Mouse (Mus musculus) lung, postnatal 0 days (tissue): ENCODE data around the gene Phf5a. TPM values are rescaled to one million over a fixed set of nuclear protein-coding genes. Genes with fewer than 3 reads are reported as not detected.

Source experiments
- ATAC-seq: fragments of 200-750 bp; cut with Nextera tagmentation; 2 replicates; pipeline ENCODE4 v1.8.0; 2017; ENCODE audit warnings: moderate library complexity
- DNase-seq: peaks from one replicate; pipeline ENCODE4 v3.0.0-alpha.2; 2016; ENCODE audit warnings: low spot score
- H3K27ac ChIP-seq: fragments of 300-500 bp; sonication (generic); 2 replicates; pipeline ENCODE4 v1.5.1; 2014; ENCODE audit warnings: antibody characterized with exemption, mild to moderate bottlenecking, low read length, mixed read lengths
- H3K27me3 ChIP-seq: fragments of 300-500 bp; sonication (generic); replicated peaks from 2 replicates; pipeline ENCODE4 v1.6.1; 2014; ENCODE audit warnings: low read length, mixed read lengths; ENCODE audit not compliant: insufficient read depth
- H3K36me3 ChIP-seq: fragments of 300-500 bp; sonication (generic); 2 replicates; pipeline ENCODE4 v1.6.1; 2014; ENCODE audit warnings: low read length, mixed read lengths; ENCODE audit not compliant: insufficient read depth
- H3K4me1 ChIP-seq: fragments of 300-500 bp; sonication (generic); 2 replicates; pipeline ENCODE4 v1.6.1; 2014; ENCODE audit warnings: antibody characterized with exemption, low read depth, low read length, mixed read lengths; ENCODE audit not compliant: insufficient read depth
- H3K4me2 ChIP-seq: fragments of 300-500 bp; sonication (generic); replicated peaks from 2 replicates; pipeline ENCODE4 v1.6.1; 2014; ENCODE audit warnings: low read depth, mild to moderate bottlenecking, low read length, moderate library complexity, mixed read lengths
- H3K4me3 ChIP-seq: fragments of 300-500 bp; sonication (generic); 2 replicates; pipeline ENCODE4 v1.5.1; 2014; ENCODE audit warnings: low read depth, low read length
- H3K9ac ChIP-seq: fragments of 300-500 bp; sonication (generic); replicated peaks from 2 replicates; pipeline ENCODE4 v1.6.1; 2014; ENCODE audit warnings: low read depth, mild to moderate bottlenecking
- H3K9me3 ChIP-seq: fragments of 300-500 bp; sonication (generic); 2 replicates; pipeline ENCODE4 v1.6.1; 2016; ENCODE audit warnings: low read length, mixed read lengths
- CTCF ChIP-seq: IDR thresholded peaks from 2 replicates; pipeline ENCODE4 v1.5.1; 2016; ENCODE audit warnings: antibody characterized with exemption, mild to moderate bottlenecking
- EP300 ChIP-seq: IDR thresholded peaks from 2 replicates; pipeline ENCODE4 v1.6.1; 2016; ENCODE audit warnings: antibody characterized with exemption, mild to moderate bottlenecking, control low read depth
- WGBS: fragments of 180-500 bp; shearing (Covaris S2); extraction: QIAGEN DNeasy Blood & Tissue Kit; methylation state at CpG from one replicate; pipeline ENCODE4 v1.1.7; 2014; 5-methylcytosine and 5-hydroxymethylcytosine counted together
- polyA plus RNA-seq: library from polyadenylated mRNA; unstranded; fragments of >200 nt; fragmentation: Nextera tagmentation; extraction: Ambion mirVana; gene quantifications from 2 replicates; pipeline ENCODE4 v1.2.1, GENCODE M21; 2015

The Phf5a gene
- polyA plus RNA-seq, 1 experiment from 2014 or later = 88.8 TPM

DNA sequence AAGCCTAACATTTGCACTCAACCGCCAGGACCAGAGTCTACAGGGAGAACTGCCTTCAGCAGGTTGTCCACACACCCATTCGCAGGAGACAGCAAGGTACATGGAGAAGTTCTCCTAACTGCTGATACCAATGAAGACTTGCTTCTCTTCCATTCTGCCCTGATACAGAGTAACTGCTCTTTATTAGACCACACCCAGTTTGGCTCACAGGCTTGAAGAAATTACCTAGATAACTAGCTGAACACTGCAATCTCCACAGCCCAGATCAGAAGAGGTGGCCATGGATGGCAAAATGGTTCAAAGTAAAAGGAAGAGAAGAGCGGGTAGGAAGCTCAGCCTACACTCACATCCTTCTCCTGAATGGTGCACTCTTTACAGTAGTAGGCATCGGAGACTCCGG is 1.7 kb downstream of the Phf5a start:
- no peak overlapping the region for H3K9ac ChIP-seq
- H3K4me2 ChIP-seq = no peak overlapping the region
- ATAC-seq (no peak), DNase-seq (no peak)
- H3K27me3 ChIP-seq = no peaks in the 10 kb centered on the region
- H3K27ac ChIP-seq = no peak overlapping the region
- H3K4me3 ChIP-seq = no peak overlapping the region
- WGBS = 98% methylated on average over 5 of the region's 5 CpGs
- H3K4me1 ChIP-seq = peaks cover 9% of the 10 kb centered on the region; the same call in 1 of the 2 replicates
- H3K36me3 ChIP-seq = peaks cover 36% of the 10 kb centered on the region
- TF ChIP-seq CTCF (no peak), EP300 (no peak)
- no peaks in the 10 kb centered on the region for H3K9me3 ChIP-seq

DNA sequence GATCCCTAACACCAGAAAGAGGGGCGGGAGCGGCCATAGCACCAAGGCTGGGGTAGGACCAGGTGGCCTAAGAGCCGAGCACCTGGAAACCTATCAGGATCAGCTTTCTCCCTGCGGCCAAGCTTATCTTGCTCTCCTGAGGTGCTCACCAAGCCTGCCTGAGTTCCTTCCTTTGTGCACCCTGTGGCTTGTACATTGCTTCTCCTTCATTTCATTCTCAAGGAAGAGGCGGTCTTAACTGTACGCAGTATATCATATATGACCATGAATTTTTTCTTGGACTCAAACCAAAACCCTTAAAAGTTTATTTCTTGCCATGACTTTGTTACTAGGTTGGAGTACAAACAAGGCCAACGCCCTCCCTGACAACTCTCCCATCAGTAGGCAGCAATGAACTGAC is 7.5 kb downstream of the Phf5a start:
- WGBS = 90% methylated on average over 7 of the region's 7 CpGs
- no peak for ATAC-seq

DNA sequence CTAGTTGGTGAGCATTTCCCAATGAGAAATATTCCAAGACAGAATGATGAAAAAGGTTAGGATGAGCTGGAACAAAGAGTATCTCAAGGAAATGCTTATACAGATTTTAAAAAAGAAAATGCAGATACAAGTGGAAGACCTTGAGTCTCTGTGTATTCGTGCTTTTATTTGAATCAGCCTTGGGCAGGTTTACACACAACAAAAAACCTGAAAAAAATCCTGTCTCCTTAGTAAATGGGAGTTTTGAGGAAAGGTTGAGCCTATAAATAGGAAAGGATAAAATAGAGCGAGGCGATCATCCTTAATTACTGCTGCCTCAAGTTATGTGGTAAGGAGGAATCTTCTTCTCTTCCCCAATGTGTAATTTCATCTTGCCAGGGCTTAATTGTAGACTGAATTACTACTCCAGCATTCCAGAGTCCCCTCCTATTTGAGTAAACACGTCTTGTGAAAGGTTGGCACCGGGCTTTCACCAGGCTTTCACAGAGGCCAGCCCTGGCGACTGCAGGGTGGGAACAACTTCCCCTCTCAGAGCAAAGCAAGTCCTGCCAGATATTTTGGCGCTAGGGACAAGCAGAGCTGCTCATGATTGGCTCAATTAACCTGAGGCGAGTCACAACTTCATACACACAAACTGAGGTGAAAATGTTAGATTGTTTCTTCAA is 11.1 kb downstream of the Phf5a start:
- TF ChIP-seq EP300 = peak; percentile 75
- no peak for TF ChIP-seq CTCF

More for the DNA sequence above, 7.5 kb downstream of the Phf5a start:
- Histone ChIP-seq H3K36me3 (peaks cover 25% of the 10 kb centered on the region), H3K4me2 (no peak overlapping the region), H3K9me3 (no peaks in the 10 kb centered on the region), H3K9ac (no peak overlapping the region), H3K27ac (no peak overlapping the region), H3K4me1 (no peaks in the 10 kb centered on the region), H3K27me3 (no peaks in the 10 kb centered on the region), H3K4me3 (no peak overlapping the region)
- no peak for TF ChIP-seq EP300
- no peak for DNase-seq

DNA sequence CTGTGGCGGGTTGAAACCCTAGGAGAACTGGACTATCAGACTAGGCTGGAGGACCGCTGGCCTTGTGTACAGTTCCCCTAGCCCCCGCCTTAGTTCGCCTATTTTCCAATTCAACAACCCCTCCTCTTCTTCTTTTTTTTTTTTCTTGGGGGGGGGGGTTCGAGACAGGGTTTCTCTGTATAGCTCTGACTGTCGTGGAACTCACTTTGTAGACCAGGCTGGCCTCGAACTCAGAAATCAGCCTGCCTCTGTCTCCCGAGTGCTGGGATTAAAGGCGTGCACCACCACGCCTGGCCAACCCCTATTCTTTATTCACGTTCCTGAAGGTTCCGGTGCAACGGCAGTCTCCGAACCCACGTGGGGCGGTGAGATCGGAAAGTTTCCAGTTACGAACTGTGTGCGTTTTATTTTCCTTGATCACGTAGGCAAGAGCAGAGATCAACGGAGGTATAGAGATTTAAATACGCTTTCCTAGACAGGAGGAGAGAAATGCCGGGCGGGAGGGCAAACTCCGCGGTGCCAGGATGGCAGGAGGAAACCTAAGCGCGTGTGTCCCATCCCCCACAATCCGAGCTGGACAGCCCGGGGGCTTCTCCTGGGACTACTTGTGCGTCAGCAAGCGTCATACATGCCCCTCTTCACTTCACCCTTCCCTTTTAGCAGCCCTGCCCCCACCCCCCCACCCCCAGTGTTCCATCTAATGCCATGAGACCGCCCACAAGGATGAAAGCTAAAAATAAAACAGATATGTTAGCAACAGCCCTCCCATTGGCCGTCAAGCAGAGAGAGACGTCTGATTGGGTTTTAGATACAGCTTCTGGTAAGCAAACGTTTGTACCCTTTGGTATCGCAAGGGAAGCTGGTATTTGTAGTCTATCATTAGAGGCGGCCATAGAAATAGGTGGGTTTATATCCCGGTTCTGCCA is 12.1 kb downstream of the Phf5a start:
- 0 out of 2 replicates have a peak, but pooled peaks have one; percentile 7 for TF ChIP-seq EP300
- no peak for TF ChIP-seq CTCF
- Histone ChIP-seq H3K36me3 (no peaks in the 10 kb centered on the region), H3K9ac (peak overlapping the region; percentile 85), H3K27ac (peak overlapping the region; percentile 98), H3K4me1 (peaks cover 6% of the 10 kb centered on the region; the same call in 1 of the 2 replicates), H3K9me3 (no peaks in the 10 kb centered on the region), H3K4me3 (peak overlapping the region; percentile 94), H3K27me3 (no peaks in the 10 kb centered on the region), H3K4me2 (peak overlapping the region; percentile 87)
- WGBS = under 1% methylated on average over 37 of the region's 39 CpGs
- DNase-seq (peak; percentile 99), ATAC-seq (peak; percentile 84)

More for the DNA sequence above, 11.1 kb downstream of the Phf5a start:
- ATAC-seq (peak; percentile 15), DNase-seq (peak; percentile 90)
- no peaks in the 10 kb centered on the region for H3K36me3 ChIP-seq
- H3K4me3 ChIP-seq = no peak overlapping the region
- H3K9ac ChIP-seq = no peak overlapping the region
- 24% methylated on average over 8 of the region's 8 CpGs for WGBS
- no peaks in the 10 kb centered on the region for H3K27me3 ChIP-seq
- H3K27ac ChIP-seq = peak overlapping the region; percentile 74
- H3K4me1 ChIP-seq = peaks cover 3% of the 10 kb centered on the region; the same call in 1 of the 2 replicates
- no peaks in the 10 kb centered on the region for H3K9me3 ChIP-seq
- peak overlapping the region; percentile 87; the same call in 1 of the 2 replicates for H3K4me2 ChIP-seq

DNA sequence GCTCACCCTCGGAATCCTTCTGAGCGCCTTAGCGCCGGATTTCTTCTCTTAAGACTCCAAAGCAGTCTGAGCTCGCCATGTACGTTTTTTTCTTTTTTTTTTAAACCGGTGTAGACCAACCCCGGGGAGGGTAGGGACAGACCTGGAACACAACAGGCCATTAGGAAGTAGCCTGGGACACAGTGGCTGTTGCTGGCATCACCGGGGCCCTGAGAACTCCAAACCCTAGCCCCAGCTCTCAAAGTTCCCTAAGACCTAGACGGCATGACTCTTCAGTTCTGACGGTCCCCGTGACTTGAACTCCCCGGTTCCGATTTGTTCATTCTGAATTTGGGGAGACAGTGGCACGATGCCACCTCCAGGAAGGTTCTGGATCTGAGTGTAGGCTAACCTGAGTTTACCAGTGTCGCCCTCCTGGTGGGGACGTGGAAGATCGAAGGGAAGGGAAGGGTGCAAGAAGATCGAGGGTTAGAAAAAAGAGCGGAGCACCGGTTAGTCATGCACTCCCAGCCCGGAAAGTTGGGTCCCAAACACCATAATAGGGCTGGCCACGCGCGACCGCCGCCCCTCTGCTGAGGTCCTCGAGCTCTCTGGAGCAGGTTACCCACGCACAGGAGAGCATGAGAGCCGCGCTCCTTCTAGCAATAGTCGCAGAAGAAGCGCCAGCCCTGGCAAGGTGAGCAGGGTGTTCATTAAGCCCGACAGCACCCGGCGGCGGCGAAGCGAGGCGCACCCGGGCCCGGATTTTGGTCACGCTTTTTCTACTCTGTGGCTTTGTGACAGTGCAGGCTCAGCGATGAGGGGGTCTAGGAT is 13.0 kb downstream of the Phf5a start, which contains the start of gene Tob2:
Gene Tob2, minus strand, starts transcription at position 280 of the 813 bp plus-strand sequence.
- under 1% methylated on average over 44 of the region's 44 CpGs for WGBS
- ATAC-seq (peak; percentile 25), DNase-seq (peak; percentile 82)
- Histone ChIP-seq H3K9ac (peak within 1 kb of the TSS; percentile 85), H3K4me1 (peaks cover 6% of the 10 kb centered on the region; the same call in 1 of the 2 replicates), H3K27ac (peak within 1 kb of the TSS; percentile 98), H3K9me3 (no peaks in the 10 kb centered on the region), H3K4me2 (peak within 1 kb of the TSS; percentile 87), H3K4me3 (peak within 1 kb of the TSS; percentile 94), H3K36me3 (no peaks in the 10 kb centered on the region), H3K27me3 (no peaks in the 10 kb centered on the region)
- TF ChIP-seq CTCF (peak; percentile 47), EP300 (peak; percentile 38)
